Mouse (Mus musculus) heart, postnatal 36 days (tissue): ENCODE measurements around the gene Galnt3. TPM values are rescaled to one million over a fixed set of nuclear protein-coding genes. Genes with fewer than 3 reads are reported as not detected.

ENCODE experiments used
- total RNA-seq, 2 experiments: library from RNA; stranded (reverse); gene quantifications; 2 replicates each; pipeline ENCODE4 v1.2.3; 2021

Galnt3 gene
- total RNA-seq, 2 experiments from 2014 or later: not detected

Other genes starting within 250 kb of the Galnt3 start
- gene Ttc21b, start 131.6 kb upstream of the Galnt3 start, total RNA-seq: 1 to 10 TPM; 4.4 TPM